Mouse (Mus musculus) layer of hippocampus, adult 2 months (tissue): ENCODE measurements around the gene Krtap3-3. TPM values are rescaled to one million over a fixed set of nuclear protein-coding genes. Genes with fewer than 3 reads are reported as not detected.
"Not testable (repeated sequence)": the region's sequence is repeated elsewhere in the genome, so short reads cannot be mapped to it uniquely, and the experiment has no call there.

ENCODE experiments used
- DNase-seq, 2 experiments: peaks; one replicate each; pipeline ENCODE4 v3.0.0; 2022; ENCODE audit warnings: low spot score in 2 of 2
- H3K27ac ChIP-seq: fragments of 200-600 bp; 2 replicates; pipeline ENCODE4 v1.8.1; 2022
- H3K4me3 ChIP-seq: fragments of 200-600 bp; 2 replicates; pipeline ENCODE4 v1.8.1; 2022; ENCODE audit warnings: mild to moderate bottlenecking
- CTCF ChIP-seq: fragments of 200-600 bp; conservative IDR thresholded peaks from 2 replicates; pipeline ENCODE4 v1.8.1; 2022; ENCODE audit warnings: antibody characterized with exemption, mild to moderate bottlenecking, moderate library complexity
- long read RNA-seq, 2 experiments: library from polyadenylated mRNA; stranded (forward); transcript quantifications; one replicate each; pipeline ENCODE4 v2.0.0; 2021; ENCODE audit warnings: borderline mapping rate in 2 of 2
- total RNA-seq, 2 experiments: library from RNA; stranded (reverse); gene quantifications; 2 replicates each; pipeline ENCODE4 v1.2.3; 2021

The Krtap3-3 gene
- not detected for total RNA-seq
- long read RNA-seq, experiment 1: 0 reads
- long read RNA-seq, experiment 2: 0 reads

DNA sequence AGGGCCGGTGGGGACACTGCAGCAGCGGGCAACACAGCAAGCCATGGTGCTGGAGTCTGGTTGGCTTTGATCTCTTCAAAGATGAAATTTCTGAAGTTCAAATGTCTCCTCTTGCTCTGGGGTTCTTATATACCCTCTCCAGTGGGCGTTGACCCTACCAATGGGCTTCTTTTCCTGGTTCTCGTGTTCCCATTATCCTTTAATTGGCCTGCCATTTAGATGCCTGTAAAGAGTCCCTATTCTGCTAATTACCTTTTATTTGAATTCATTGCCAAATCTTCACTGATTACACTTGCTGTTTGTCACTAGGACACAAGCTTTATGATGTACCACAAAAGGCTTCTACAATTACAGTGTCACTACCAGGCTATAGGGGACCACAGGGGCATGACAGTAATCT is at the start of gene Krtap3-3:
Gene Krtap3-3, minus strand, starts transcription at position 101 of the 400 bp plus-strand sequence.
- TF ChIP-seq CTCF: no peak
- no peak for DNase-seq

DNA sequence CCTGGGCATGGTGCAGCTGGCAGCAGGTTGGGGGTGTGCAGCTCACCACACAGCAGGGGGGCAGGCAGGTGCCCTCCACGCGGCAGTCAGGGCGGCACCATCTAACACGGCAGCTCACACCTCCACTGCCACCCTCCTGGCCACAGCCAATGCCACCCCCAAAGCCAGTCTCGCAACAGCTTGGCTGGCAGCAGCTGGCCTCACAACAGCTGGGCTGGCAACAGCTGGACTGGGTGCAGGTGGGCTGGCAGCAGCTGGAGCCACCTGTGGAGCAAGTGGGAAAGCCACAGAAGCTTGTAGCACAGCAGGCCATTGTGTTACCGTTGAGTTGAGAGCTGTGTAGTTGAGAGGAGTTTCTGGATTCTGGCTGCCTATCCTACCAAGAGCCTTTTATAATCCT is 47.1 kb upstream of the Krtap3-3 start, which contains the start of gene Krtap9-3:
Gene Krtap9-3, minus strand, starts transcription at position 364 of the 400 bp plus-strand sequence.
- not testable (repeated sequence) for H3K27ac ChIP-seq, DNase-seq, H3K4me3 ChIP-seq

More for the DNA sequence above, at the start of gene Krtap3-3:
- no peak within 1 kb of the TSS for H3K4me3 ChIP-seq
- H3K27ac ChIP-seq: no peak within 1 kb of the TSS

DNA sequence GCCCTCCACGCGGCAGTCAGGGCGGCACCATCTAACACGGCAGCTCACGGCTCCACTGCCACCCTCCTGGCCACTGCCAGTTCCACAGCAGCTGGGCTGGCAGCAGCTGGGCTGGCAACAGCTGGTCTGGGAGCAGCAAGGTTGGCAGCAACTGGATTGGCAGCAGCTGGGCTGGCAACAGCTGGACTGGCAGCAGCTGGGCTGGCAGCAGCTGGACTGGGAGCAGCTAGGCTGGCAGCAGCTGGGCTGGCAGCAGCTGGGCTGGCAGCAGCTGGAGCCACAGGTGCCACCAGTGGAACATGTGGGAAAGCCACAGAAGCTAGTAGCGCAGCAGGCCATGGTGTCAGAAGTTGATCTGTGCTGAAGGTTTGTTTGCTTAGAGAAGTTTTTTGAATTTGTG is 40.3 kb upstream of the Krtap3-3 start, which contains the start of gene Krtap1-3:
Gene Krtap1-3, minus strand, starts transcription at position 359 of the 400 bp plus-strand sequence.
- TF ChIP-seq CTCF: no peak
- Histone ChIP-seq H3K4me3 (no peak within 1 kb of the TSS), H3K27ac (no peak within 1 kb of the TSS)
- DNase-seq: no peak

GRCm38 (mm10) chr11:99585096-99585495 is 34.4 kb upstream of the Krtap3-3 start:
- TF ChIP-seq CTCF: no peak
- DNase-seq: peak; percentile 59 to 64
- Histone ChIP-seq H3K4me3 (no peak overlapping the region), H3K27ac (peak overlapping the region; percentile 82)

- H3K4me3 ChIP-seq: no peak within 1 kb of the TSS
- peak within 1 kb of the TSS; percentile 82 for H3K27ac ChIP-seq
- no peak for TF ChIP-seq CTCF
- DNase-seq: no peak
These were observed 32.6 kb upstream of the Krtap3-3 start, which contains the start of gene Krtap1-4 for GRCm38 (mm10) chr11:99583245-99583704. Gene Krtap1-4, minus strand, starts transcription at chr11:99583654.

DNA sequence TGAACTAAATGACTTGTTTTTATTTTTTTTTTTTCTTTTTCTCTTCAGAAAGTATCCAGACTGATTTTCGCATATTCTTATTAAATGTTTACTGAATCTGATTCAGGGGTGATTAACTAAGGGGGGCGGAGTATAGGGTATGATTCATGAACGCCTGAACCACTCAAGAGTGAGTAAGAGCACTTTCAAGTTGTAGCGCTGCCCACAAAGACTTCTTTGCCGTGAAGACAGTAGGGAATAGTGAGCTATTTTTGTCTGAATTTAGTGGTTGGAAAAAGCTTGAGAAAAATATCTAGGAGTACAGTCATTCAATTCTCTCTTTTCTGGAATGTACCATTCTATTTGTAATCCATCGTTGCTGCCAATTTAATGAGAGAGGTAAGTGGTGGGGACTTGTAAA is 30.9 kb upstream of the Krtap3-3 start:
- TF ChIP-seq CTCF: no peak
- no peak overlapping the region for H3K27ac ChIP-seq
- DNase-seq: no peak
- H3K4me3 ChIP-seq: no peak overlapping the region

DNA sequence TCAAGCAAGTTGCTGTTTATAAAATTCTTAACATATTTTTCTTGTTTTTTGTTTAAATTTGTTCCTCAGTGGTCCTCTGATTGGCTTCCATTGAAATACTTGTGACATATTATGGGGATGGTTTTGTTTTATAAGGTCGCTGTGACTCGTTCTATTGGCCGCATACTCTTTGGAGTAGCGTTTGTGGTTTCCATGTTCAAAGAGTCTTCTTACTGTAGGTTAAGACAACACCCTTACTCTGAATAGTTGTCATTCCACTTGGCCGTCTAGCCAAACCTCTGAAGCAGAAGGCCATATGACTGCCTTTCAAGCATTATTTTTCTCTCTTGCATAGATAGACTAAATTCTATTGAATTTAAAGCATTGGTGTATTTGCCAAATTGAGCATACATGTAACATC is 30.4 kb upstream of the Krtap3-3 start:
- no peak for TF ChIP-seq CTCF

GRCm38 (mm10) chr11:99580636-99581035 is 30.0 kb upstream of the Krtap3-3 start, which contains the start of gene Krtap1-5:
Gene Krtap1-5, minus strand, starts transcription at chr11:99581016.
- DNase-seq: no peak
- no peak within 1 kb of the TSS for H3K27ac ChIP-seq
- no peak within 1 kb of the TSS for H3K4me3 ChIP-seq
- no peak for TF ChIP-seq CTCF

More for the DNA sequence above, 30.4 kb upstream of the Krtap3-3 start:
- Histone ChIP-seq H3K4me3 (no peak overlapping the region), H3K27ac (no peak overlapping the region)
- DNase-seq: no peak

DNA sequence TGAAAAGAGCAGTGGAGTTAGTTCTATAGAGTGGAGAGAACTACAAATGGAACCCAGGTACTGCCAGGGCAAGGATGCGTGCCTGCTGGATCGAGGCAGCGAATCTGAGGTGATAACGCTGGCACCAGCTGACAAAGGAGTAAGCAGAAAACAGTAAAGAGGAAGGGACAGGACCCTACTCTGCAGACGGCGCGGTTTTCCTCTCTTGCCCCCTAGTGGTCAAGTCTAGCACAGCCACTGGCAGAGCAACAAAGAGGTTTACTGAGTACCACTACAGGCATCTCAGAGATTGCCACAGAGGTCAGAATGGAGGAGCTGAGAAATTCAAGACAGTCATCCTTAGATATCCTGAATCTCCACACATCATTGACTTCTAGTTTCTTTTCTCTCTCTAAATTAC is 23.4 kb upstream of the Krtap3-3 start:
- H3K4me3 ChIP-seq: no peak overlapping the region

DNA sequence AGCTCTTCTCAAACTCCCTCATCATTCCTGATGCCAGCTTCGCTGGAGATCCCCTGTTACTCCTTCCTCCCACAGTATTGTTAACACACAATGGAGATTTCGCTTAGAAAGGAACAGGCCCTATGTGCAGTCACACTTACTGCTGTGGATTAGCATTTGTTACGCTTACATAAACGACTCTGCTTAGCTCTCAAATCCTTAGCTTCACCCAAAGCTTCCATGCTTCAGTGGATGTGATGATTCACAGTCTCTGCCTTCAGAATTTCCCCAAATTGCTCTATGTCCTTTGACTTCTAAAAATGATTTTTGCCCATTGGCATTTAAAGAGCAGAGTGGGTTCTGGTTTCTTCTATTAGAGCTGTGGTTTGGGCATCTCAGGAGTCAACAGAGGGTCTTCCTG is 22.5 kb upstream of the Krtap3-3 start:
- no peak for TF ChIP-seq CTCF
- H3K4me3 ChIP-seq: no peak overlapping the region
- no peak for DNase-seq
- no peak overlapping the region for H3K27ac ChIP-seq

More for the DNA sequence above, 23.4 kb upstream of the Krtap3-3 start:
- H3K27ac ChIP-seq: no peak overlapping the region
- TF ChIP-seq CTCF: peak; percentile 97
- DNase-seq: peak; percentile 32 to 75

DNA sequence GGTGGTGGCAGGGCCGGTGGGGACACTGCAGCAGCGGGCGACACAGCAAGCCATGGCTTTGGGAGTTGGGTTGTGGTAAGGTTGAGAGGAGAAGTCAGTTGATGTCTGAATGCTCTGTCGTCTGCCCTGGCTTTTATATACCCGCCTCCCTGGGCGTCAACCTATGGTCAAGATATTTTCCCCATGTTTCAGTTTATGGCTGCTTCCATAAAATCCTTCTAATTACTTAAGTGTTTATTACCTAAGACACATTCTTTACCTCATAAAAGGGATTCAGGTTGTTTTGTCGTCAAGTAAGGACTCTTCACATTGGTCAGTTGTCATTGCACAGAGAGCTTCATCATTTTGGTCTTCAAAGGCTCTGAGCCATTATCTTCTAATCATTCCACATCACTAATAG is 15.9 kb upstream of the Krtap3-3 start, which contains the start of gene Krtap3-1:
Gene Krtap3-1, minus strand, starts transcription at position 101 of the 400 bp plus-strand sequence.
- no peak for DNase-seq
- Histone ChIP-seq H3K27ac (no peak within 1 kb of the TSS), H3K4me3 (no peak within 1 kb of the TSS)
- no peak for TF ChIP-seq CTCF

GRCm38 (mm10) chr11:99562580-99562979 is 11.9 kb upstream of the Krtap3-3 start:
- H3K27ac ChIP-seq: no peak overlapping the region
- DNase-seq: no peak
- H3K4me3 ChIP-seq: no peak overlapping the region
- no peak for TF ChIP-seq CTCF

DNA sequence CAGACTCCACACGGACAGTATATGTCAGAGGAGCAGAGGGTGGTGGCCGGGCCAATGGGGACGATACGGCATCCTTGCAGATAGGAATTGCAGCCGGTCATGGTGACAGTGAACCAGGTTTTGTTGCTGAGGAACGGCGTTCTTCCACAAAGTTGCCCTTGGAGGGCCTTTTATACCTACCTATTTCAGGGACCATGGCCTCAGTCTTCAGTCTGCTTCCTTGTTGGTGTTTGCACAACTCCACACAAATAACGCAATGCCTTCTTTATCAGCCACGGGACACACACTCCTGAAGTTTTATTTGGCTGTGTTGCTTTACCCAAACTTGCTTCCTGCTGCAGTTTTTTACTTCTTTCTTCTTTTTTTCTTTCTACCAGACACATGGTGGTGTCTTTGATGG is 8.7 kb upstream of the Krtap3-3 start, which contains the start of gene Gm11939:
Gene Gm11939, minus strand, starts transcription at position 101 of the 400 bp plus-strand sequence.
- no peak for TF ChIP-seq CTCF
- no peak within 1 kb of the TSS for H3K27ac ChIP-seq
- DNase-seq: no peak
- no peak within 1 kb of the TSS for H3K4me3 ChIP-seq
